Mouse (Mus musculus) limb, embryonic 13.5 days (tissue): ENCODE results near the gene Natd1. TPM values are rescaled to one million over a fixed set of nuclear protein-coding genes. Genes with fewer than 3 reads are reported as not detected.

Source experiments
- ATAC-seq: fragments of 200-750 bp; cut with Nextera tagmentation; 2 replicates; pipeline ENCODE4 v1.8.0; 2017; ENCODE audit warnings: low read depth, moderate number of reproducible peaks, moderate TSS enrichment; ENCODE audit not compliant: low FRiP score
- H3K27ac ChIP-seq: fragments of 300-500 bp; sonication (generic); 2 replicates; pipeline ENCODE4 v1.5.1; 2015; ENCODE audit warnings: inconsistent platforms, mild to moderate bottlenecking, moderate library complexity
- H3K27me3 ChIP-seq: fragments of 300-500 bp; sonication (generic); 2 replicates; pipeline ENCODE4 v1.6.1; 2015; ENCODE audit warnings: mild to moderate bottlenecking, inconsistent platforms
- H3K36me3 ChIP-seq: fragments of 300-500 bp; sonication (generic); 2 replicates; pipeline ENCODE4 v1.6.1; 2015; ENCODE audit warnings: inconsistent platforms, mild to moderate bottlenecking, moderate library complexity
- H3K4me1 ChIP-seq: fragments of 300-500 bp; sonication (generic); 2 replicates; pipeline ENCODE4 v1.6.1; 2015; ENCODE audit warnings: inconsistent platforms
- H3K4me2 ChIP-seq: fragments of 300-500 bp; sonication (generic); replicated peaks from 2 replicates; pipeline ENCODE4 v1.6.1; 2015; ENCODE audit warnings: inconsistent platforms, mild to moderate bottlenecking, moderate library complexity
- H3K4me3 ChIP-seq: fragments of 300-500 bp; sonication (generic); 2 replicates; pipeline ENCODE4 v1.5.1; 2015; ENCODE audit warnings: moderate library complexity, mild to moderate bottlenecking, inconsistent platforms
- H3K9ac ChIP-seq: fragments of 300-500 bp; sonication (generic); 2 replicates; pipeline ENCODE4 v1.6.1; 2015; ENCODE audit warnings: mild to moderate bottlenecking, inconsistent platforms
- H3K9me3 ChIP-seq: fragments of 300-500 bp; sonication (generic); 2 replicates; pipeline ENCODE4 v1.6.1; 2016; ENCODE audit warnings: inconsistent platforms
- WGBS: fragments of 180-500 bp; shearing (Covaris S2); methylation state at CpG from one replicate; pipeline ENCODE4 v1.1.7; 2015; 5-methylcytosine and 5-hydroxymethylcytosine counted together
- polyA plus RNA-seq: library from polyadenylated mRNA; unstranded; fragments of >200 nt; fragmentation: Nextera tagmentation; extraction: Ambion mirVana; gene quantifications from 2 replicates; pipeline ENCODE4 v1.2.1, GENCODE M21; 2015

Gene Natd1
- polyA plus RNA-seq, 1 experiment from 2014 or later: 22.3 TPM

DNA sequence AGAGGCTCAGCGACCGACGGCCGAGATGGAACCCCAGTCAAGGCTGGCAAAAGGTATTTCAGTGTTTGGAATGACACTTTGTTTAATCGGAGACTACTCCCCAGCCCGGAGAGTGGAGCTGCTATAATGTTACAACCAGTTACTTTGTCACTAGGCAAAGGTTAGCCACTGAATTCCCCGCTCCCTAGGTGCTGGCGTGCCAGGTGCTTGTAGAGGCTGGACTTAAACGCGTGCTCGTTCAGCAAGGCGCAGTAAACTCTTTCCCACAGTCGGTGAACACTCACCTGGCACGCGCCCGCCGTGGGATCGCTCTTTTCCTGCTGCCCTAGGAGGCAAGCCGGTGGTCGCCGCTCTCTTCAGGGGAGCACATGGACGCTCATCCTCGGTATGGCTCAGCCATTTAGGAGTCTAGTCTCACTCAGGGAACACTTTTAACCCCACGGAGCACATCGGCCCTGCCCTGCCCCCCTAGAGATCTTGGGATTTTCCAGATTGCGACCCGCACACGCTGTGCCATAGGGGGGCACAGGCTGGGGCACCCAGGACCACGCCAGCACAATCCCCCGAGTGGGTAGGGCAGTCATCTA, 16.8 kb upstream of the Natd1 start:
- H3K27me3 ChIP-seq: 0 out of 2 replicates have a peak, but pooled peaks cover 10% of the 10 kb centered on the region
- WGBS: 3% methylated on average over 30 of the region's 30 CpGs
- H3K9me3 ChIP-seq: no peaks in the 10 kb centered on the region
- peak overlapping the region; percentile 85 for H3K4me3 ChIP-seq
- ATAC-seq: peak; percentile 63
- H3K4me1 ChIP-seq: peaks cover 36% of the 10 kb centered on the region
- H3K4me2 ChIP-seq: peak overlapping the region; percentile 87
- no peak overlapping the region for H3K27ac ChIP-seq
- peaks cover 6% of the 10 kb centered on the region; the same call in 1 of the 2 replicates for H3K36me3 ChIP-seq
- peak overlapping the region; percentile 66 for H3K9ac ChIP-seq

- H3K9ac ChIP-seq: peak overlapping the region; percentile 66
- peaks cover 36% of the 10 kb centered on the region for H3K4me1 ChIP-seq
- H3K9me3 ChIP-seq: no peaks in the 10 kb centered on the region
- no peak overlapping the region for H3K27ac ChIP-seq
- H3K4me2 ChIP-seq: peak overlapping the region; percentile 87
- ATAC-seq: no peak
- WGBS: 27% methylated on average over 7 of the region's 7 CpGs
- H3K27me3 ChIP-seq: 0 out of 2 replicates have a peak, but pooled peaks cover 10% of the 10 kb centered on the region
- peak overlapping the region; percentile 85 for H3K4me3 ChIP-seq
- peaks cover 6% of the 10 kb centered on the region; the same call in 1 of the 2 replicates for H3K36me3 ChIP-seq
These were observed 16.3 kb upstream of the Natd1 start for GRCm38 (mm10) chr11:60930724-60931281.

- Histone ChIP-seq H3K4me2 (peak overlapping the region; percentile 50), H3K27ac (no peak overlapping the region), H3K27me3 (0 out of 2 replicates have a peak, but pooled peaks cover 10% of the 10 kb centered on the region), H3K4me3 (peak overlapping the region; percentile 10; the same call in 1 of the 2 replicates), H3K9ac (no peak overlapping the region), H3K9me3 (no peaks in the 10 kb centered on the region), H3K36me3 (no peaks in the 10 kb centered on the region), H3K4me1 (peaks cover 13% of the 10 kb centered on the region)
- under 1% methylated on average over 9 of the region's 9 CpGs for WGBS
- peak; percentile 75 for ATAC-seq
These were observed 12.7 kb upstream of the Natd1 start for GRCm38 (mm10) chr11:60927264-60927663.

GRCm38 (mm10) chr11:60924981-60925380, 10.4 kb upstream of the Natd1 start:
- WGBS: 86% methylated on average over 1 of the region's 1 CpGs
- H3K36me3 ChIP-seq: 0 out of 2 replicates have a peak, but pooled peaks cover 4% of the 10 kb centered on the region

GRCm38 (mm10) chr11:60924498-60924897, 9.9 kb upstream of the Natd1 start:
- Histone ChIP-seq H3K27me3 (0 out of 2 replicates have a peak, but pooled peaks cover under 1% of the 10 kb centered on the region), H3K9ac (no peak overlapping the region), H3K36me3 (0 out of 2 replicates have a peak, but pooled peaks cover 4% of the 10 kb centered on the region), H3K27ac (no peak overlapping the region), H3K9me3 (no peaks in the 10 kb centered on the region), H3K4me3 (no peak overlapping the region), H3K4me1 (peaks cover 7% of the 10 kb centered on the region; the same call in 1 of the 2 replicates), H3K4me2 (no peak overlapping the region)
- 29% methylated on average over 6 of the region's 6 CpGs for WGBS
- no peak for ATAC-seq

More at GRCm38 (mm10) chr11:60924981-60925380, 10.4 kb upstream of the Natd1 start:
- Histone ChIP-seq H3K4me2 (no peak overlapping the region), H3K27me3 (0 out of 2 replicates have a peak, but pooled peaks cover 4% of the 10 kb centered on the region), H3K27ac (no peak overlapping the region), H3K4me1 (peaks cover 7% of the 10 kb centered on the region; the same call in 1 of the 2 replicates), H3K9me3 (no peaks in the 10 kb centered on the region), H3K9ac (no peak overlapping the region), H3K4me3 (no peak overlapping the region)
- ATAC-seq: no peak

- Histone ChIP-seq H3K4me1 (peaks cover 7% of the 10 kb centered on the region; the same call in 1 of the 2 replicates), H3K36me3 (0 out of 2 replicates have a peak, but pooled peaks cover 4% of the 10 kb centered on the region), H3K9ac (no peak overlapping the region), H3K9me3 (no peaks in the 10 kb centered on the region), H3K4me3 (no peak overlapping the region), H3K27me3 (no peaks in the 10 kb centered on the region), H3K4me2 (no peak overlapping the region), H3K27ac (no peak overlapping the region)
- ATAC-seq: no peak
- 81% methylated on average over 5 of the region's 5 CpGs for WGBS
These were observed 8.4 kb upstream of the Natd1 start for GRCm38 (mm10) chr11:60922964-60923363.

DNA sequence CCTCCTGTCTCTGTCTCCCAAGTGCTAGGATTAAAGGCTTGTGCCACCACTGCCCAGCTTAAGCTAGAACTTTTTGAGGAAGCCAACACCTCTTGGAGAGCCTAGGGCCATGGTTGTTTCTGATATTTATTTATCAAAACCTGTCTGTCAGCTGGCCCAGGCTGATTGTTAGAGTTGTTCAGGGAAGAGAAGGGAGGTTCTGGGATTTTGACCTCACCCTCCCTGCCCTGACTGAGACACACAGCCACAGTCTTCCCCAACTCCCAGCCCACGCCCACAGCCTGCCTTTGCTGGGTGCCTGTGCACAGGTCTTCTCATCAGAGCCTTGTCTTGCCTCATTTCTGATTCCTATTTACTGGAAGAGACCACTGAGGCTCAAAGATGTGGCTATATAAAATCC, 7.6 kb upstream of the Natd1 start:
- Histone ChIP-seq H3K9me3 (no peaks in the 10 kb centered on the region), H3K9ac (no peak overlapping the region), H3K27me3 (no peaks in the 10 kb centered on the region), H3K27ac (no peak overlapping the region), H3K36me3 (0 out of 2 replicates have a peak, but pooled peaks cover 4% of the 10 kb centered on the region), H3K4me3 (no peak overlapping the region), H3K4me1 (peaks cover 3% of the 10 kb centered on the region; the same call in 1 of the 2 replicates), H3K4me2 (no peak overlapping the region)
- WGBS: 79% methylated on average over 1 of the region's 1 CpGs
- no peak for ATAC-seq

DNA sequence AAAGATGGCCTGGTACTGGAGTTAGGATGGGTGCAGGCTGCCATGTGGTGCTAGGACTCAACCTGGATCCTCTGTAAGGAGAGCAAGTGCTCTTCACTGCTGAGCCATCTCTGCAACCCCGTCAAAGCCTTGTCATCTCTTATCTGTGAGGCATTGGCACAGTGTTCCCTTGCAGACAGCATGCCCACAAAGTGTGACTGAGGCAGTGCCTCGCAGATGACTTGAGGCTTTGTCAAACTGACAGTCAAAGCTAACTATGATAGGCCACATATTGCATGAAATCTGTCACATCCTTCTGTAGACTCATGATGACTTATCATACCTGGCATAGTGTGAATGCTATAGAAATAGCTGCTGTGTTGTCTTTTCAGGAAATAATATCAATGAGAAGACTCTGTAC, 5.5 kb upstream of the Natd1 start:
- H3K9me3 ChIP-seq: no peaks in the 10 kb centered on the region
- H3K9ac ChIP-seq: no peak overlapping the region; the same call in 1 of the 2 replicates
- no peak overlapping the region for H3K4me3 ChIP-seq
- H3K27me3 ChIP-seq: no peaks in the 10 kb centered on the region
- 0 out of 2 replicates have a peak, but pooled peaks cover 4% of the 10 kb centered on the region for H3K36me3 ChIP-seq
- 81% methylated on average over 2 of the region's 2 CpGs for WGBS
- H3K4me2 ChIP-seq: no peak overlapping the region
- H3K27ac ChIP-seq: no peak overlapping the region
- H3K4me1 ChIP-seq: peaks cover 4% of the 10 kb centered on the region; the same call in 1 of the 2 replicates
- ATAC-seq: no peak

DNA sequence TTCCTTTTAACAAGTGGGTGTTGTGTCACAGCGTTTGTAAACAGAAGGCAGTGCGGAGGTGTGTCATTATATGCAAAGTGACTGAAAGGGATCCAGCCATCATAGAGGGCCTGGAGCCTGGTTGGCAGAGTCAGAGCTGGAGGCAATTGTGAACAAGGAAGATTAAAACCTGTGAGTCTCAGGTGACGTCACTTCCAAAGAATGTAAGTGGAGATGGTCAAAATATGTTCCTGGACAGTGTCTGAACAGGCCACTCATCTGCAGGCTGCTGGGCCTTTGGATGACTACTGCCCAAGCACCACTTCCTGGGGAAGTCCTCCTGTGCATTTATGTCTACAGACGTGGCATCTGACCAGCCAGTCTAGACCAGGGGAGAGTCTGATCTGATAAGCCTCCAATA, 651 bp upstream of the Natd1 start:
- Histone ChIP-seq H3K9me3 (no peaks in the 10 kb centered on the region), H3K9ac (no peak overlapping the region; the same call in 1 of the 2 replicates), H3K4me1 (peaks cover 34% of the 10 kb centered on the region), H3K4me2 (no peak overlapping the region), H3K36me3 (no peaks in the 10 kb centered on the region), H3K4me3 (no peak overlapping the region), H3K27me3 (0 out of 2 replicates have a peak, but pooled peaks cover 4% of the 10 kb centered on the region), H3K27ac (no peak overlapping the region)
- WGBS: 61% methylated on average over 4 of the region's 4 CpGs
- ATAC-seq: no peak

GRCm38 (mm10) chr11:60913301-60914196, 1.0 kb downstream of the Natd1 start:
- Histone ChIP-seq H3K9ac (peak overlapping the region; percentile 87), H3K4me1 (peaks cover 34% of the 10 kb centered on the region), H3K4me2 (peak overlapping the region; percentile 88), H3K4me3 (peak overlapping the region; percentile 91), H3K27ac (no peak overlapping the region), H3K36me3 (no peaks in the 10 kb centered on the region), H3K9me3 (no peaks in the 10 kb centered on the region), H3K27me3 (0 out of 2 replicates have a peak, but pooled peaks cover 4% of the 10 kb centered on the region)
- under 1% methylated on average over 74 of the region's 86 CpGs for WGBS
- ATAC-seq: peak; percentile 94

DNA sequence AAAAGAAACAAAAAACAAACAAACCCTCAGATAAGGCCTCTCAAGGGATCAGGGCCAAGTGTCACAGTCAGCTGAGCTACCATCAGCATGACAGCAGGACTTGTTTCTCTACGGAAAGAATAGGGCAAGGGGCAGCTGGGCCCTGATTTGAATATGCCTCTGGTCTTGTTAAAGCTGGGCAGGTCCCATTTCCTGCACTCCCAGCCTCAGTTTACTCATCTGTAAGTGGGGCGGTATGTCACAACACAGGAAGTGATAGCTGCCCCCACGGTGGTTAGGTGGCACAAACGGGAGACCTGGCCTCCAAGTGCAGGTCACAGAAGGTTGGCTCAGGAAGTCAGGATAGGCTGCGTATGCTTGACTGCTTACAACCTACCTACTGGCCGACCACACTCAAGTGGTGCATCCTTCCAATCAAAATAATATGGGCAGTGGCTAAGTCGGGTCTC, 2.0 kb downstream of the Natd1 start:
- Histone ChIP-seq H3K4me3 (peak overlapping the region; percentile 91), H3K27ac (no peak overlapping the region), H3K36me3 (no peaks in the 10 kb centered on the region), H3K4me1 (peaks cover 34% of the 10 kb centered on the region), H3K9me3 (no peaks in the 10 kb centered on the region), H3K27me3 (0 out of 2 replicates have a peak, but pooled peaks cover 4% of the 10 kb centered on the region), H3K9ac (peak overlapping the region; percentile 87), H3K4me2 (peak overlapping the region; percentile 88)
- ATAC-seq: no peak
- WGBS: 38% methylated on average over 7 of the region's 7 CpGs
